Mouse (Mus musculus) urinary bladder, adult 18-20 months (tissue): ENCODE measurements around the gene Pdia2.
A peak's percentile ranks its signal among the peaks of the same experiment; 100 is the strongest.

Experiments used
- DNase-seq, 2 experiments: peaks; one replicate each; pipeline ENCODE4 v3.0.0; 2022; ENCODE audit warnings: low spot score in 2 of 2, mixed read lengths in 2 of 2

Pdia2 gene

GRCm38 (mm10) chr17:26198892-26199291 is at the start of gene Pdia2:
Pdia2 (minus strand) TSS chr17:26199087.
- DNase-seq = no peak

- DNase-seq = peak; percentile 89 to 92
Measured at GRCm38 (mm10) chr17:26244101-26244841, 45.4 kb upstream of the Pdia2 start, which contains the start of gene Fam234a. Fam234a (minus strand) TSS chr17:26244242.

GRCm38 (mm10) chr17:26243471-26244100 is 44.7 kb upstream of the Pdia2 start:
- peak in 1 of 2 experiments; percentile 60 for DNase-seq

GRCm38 (mm10) chr17:26240990-26241389 is 42.1 kb upstream of the Pdia2 start:
- no peak for DNase-seq

- DNase-seq = no peak
Measured at GRCm38 (mm10) chr17:26240120-26240790, 41.4 kb upstream of the Pdia2 start.

- no peak for DNase-seq
Measured at GRCm38 (mm10) chr17:26239551-26239950, 40.7 kb upstream of the Pdia2 start.

GRCm38 (mm10) chr17:26237667-26238066 is 38.8 kb upstream of the Pdia2 start:
- no peak for DNase-seq

GRCm38 (mm10) chr17:26235077-26235815 is 36.4 kb upstream of the Pdia2 start:
- DNase-seq = no peak

GRCm38 (mm10) chr17:26234386-26234785 is 35.5 kb upstream of the Pdia2 start:
- no peak for DNase-seq

- DNase-seq = no peak
Measured at GRCm38 (mm10) chr17:26232863-26233262, 34.0 kb upstream of the Pdia2 start.

GRCm38 (mm10) chr17:26231156-26231555 is 32.3 kb upstream of the Pdia2 start:
- DNase-seq = no peak

- no peak for DNase-seq
Measured at GRCm38 (mm10) chr17:26229776-26230175, 30.9 kb upstream of the Pdia2 start.

GRCm38 (mm10) chr17:26225150-26225549 is 26.3 kb upstream of the Pdia2 start:
- DNase-seq = peak in 1 of 2 experiments; percentile 62

- DNase-seq = no peak
Measured at GRCm38 (mm10) chr17:26221508-26221907, 22.6 kb upstream of the Pdia2 start.

- DNase-seq = no peak
Measured at GRCm38 (mm10) chr17:26212681-26213080, 13.8 kb upstream of the Pdia2 start.

GRCm38 (mm10) chr17:26212241-26212640 is 13.4 kb upstream of the Pdia2 start:
- no peak for DNase-seq

GRCm38 (mm10) chr17:26207686-26208085 is 8.8 kb upstream of the Pdia2 start, which contains the start of gene Arhgdig:
Arhgdig (minus strand) TSS chr17:26207786.
- no peak for DNase-seq

- no peak for DNase-seq
Measured at GRCm38 (mm10) chr17:26206392-26206791, 7.5 kb upstream of the Pdia2 start.

GRCm38 (mm10) chr17:26204766-26205165 is 5.9 kb upstream of the Pdia2 start:
- no peak for DNase-seq

- peak; percentile 21 to 71 for DNase-seq
Measured at GRCm38 (mm10) chr17:26203321-26203811, 4.5 kb upstream of the Pdia2 start.

- peak; percentile 41 to 63 for DNase-seq
Measured at GRCm38 (mm10) chr17:26202737-26203136, 3.9 kb upstream of the Pdia2 start, which contains the start of gene Rgs11. Rgs11 (plus strand) TSS chr17:26202951.

- no peak for DNase-seq
Measured at GRCm38 (mm10) chr17:26201998-26202397, 3.1 kb upstream of the Pdia2 start.
